Mouse (Mus musculus) liver, embryonic 16.5 days (tissue): ENCODE results near the gene Col4a1. TPM values are rescaled to one million over a fixed set of nuclear protein-coding genes. Genes with fewer than 3 reads are reported as not detected.
A peak's percentile ranks its signal among the peaks of the same experiment; 100 is the strongest.

ENCODE experiments used
- ATAC-seq: fragments of 200-750 bp; cut with Nextera tagmentation; 2 replicates; pipeline ENCODE4 v1.8.0; 2017; ENCODE audit warnings: low read depth, mild to moderate bottlenecking, moderate number of reproducible peaks, moderate library complexity
- H3K27ac ChIP-seq: fragments of 300-500 bp; sonication (generic); 2 replicates; pipeline ENCODE4 v1.5.1; 2014; ENCODE audit warnings: mild to moderate bottlenecking, low read length
- H3K27me3 ChIP-seq: fragments of 300-500 bp; sonication (generic); 2 replicates; pipeline ENCODE4 v1.6.1; 2014; ENCODE audit warnings: low read depth, low read length, mixed read lengths; ENCODE audit not compliant: control insufficient read depth, insufficient read depth
- H3K36me3 ChIP-seq: fragments of 300-500 bp; sonication (generic); 2 replicates; pipeline ENCODE4 v1.6.1; 2014; ENCODE audit warnings: mild to moderate bottlenecking; ENCODE audit not compliant: control insufficient read depth, insufficient read depth
- H3K4me1 ChIP-seq: fragments of 300-500 bp; sonication (generic); 2 replicates; pipeline ENCODE4 v1.6.1; 2014; ENCODE audit warnings: low read depth, low read length, mixed read lengths; ENCODE audit not compliant: control insufficient read depth
- H3K4me2 ChIP-seq: fragments of 300-500 bp; sonication (generic); 2 replicates; pipeline ENCODE4 v1.6.1; 2014; ENCODE audit warnings: low read depth, low read length, mixed read lengths
- H3K4me3 ChIP-seq: fragments of 300-500 bp; sonication (generic); 2 replicates; pipeline ENCODE4 v1.5.1; 2014; ENCODE audit warnings: low read depth, mild to moderate bottlenecking, low read length
- H3K9ac ChIP-seq: fragments of 300-500 bp; sonication (generic); 2 replicates; pipeline ENCODE4 v1.6.1; 2014; ENCODE audit warnings: low read depth, low read length
- H3K9me3 ChIP-seq: fragments of 300-500 bp; sonication (generic); replicated peaks from 2 replicates; pipeline ENCODE4 v1.6.1; 2016; ENCODE audit warnings: low read length; ENCODE audit not compliant: control insufficient read depth
- whole genome bisulfite sequencing: fragments of 180-500 bp; shearing (Covaris S2); extraction: QIAGEN DNeasy Blood & Tissue Kit; methylation state at CpG from one replicate; pipeline ENCODE4 v1.1.7; 2014; ENCODE audit not compliant: insufficient replicate concordance; 5-methylcytosine and 5-hydroxymethylcytosine counted together
- polyA plus RNA-seq: library from polyadenylated mRNA; unstranded; fragments of >200 nt; fragmentation: Nextera tagmentation; extraction: Ambion mirVana; gene quantifications from 2 replicates; pipeline ENCODE4 v1.2.1, GENCODE M21; 2015

The Col4a1 gene
- polyA plus RNA-seq, 1 experiment from 2014 or later: 25.7 TPM

DNA sequence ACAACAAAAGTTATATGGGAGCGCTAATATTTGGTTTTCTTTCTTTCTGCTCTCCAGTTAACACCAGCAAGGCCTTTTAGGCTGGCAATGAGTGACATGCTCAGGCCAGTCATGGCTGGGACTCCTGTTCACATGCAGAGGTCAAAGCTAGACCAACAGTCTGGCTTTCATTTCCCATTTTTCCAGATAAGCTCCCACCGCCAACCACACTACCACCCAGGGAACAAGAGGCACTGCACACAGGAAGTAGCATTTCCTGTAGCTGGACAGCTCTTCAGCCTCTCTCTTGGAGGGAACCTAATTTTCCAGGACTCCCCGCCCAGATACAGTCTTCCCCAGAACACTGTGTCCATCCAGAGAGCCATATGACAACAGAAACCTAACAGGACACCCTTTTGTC lies 132.8 kb downstream of the Col4a1 start:
- H3K9ac ChIP-seq: no peak overlapping the region
- no peak overlapping the region for H3K4me2 ChIP-seq
- 33% methylated on average over 3 of the region's 3 CpGs for WGBS
- no peak overlapping the region for H3K27ac ChIP-seq
- no peaks in the 10 kb centered on the region for H3K27me3 ChIP-seq
- ATAC-seq: no peak
- H3K9me3 ChIP-seq: no peaks in the 10 kb centered on the region
- H3K36me3 ChIP-seq: no peaks in the 10 kb centered on the region
- no peaks in the 10 kb centered on the region for H3K4me1 ChIP-seq
- no peak overlapping the region for H3K4me3 ChIP-seq

DNA sequence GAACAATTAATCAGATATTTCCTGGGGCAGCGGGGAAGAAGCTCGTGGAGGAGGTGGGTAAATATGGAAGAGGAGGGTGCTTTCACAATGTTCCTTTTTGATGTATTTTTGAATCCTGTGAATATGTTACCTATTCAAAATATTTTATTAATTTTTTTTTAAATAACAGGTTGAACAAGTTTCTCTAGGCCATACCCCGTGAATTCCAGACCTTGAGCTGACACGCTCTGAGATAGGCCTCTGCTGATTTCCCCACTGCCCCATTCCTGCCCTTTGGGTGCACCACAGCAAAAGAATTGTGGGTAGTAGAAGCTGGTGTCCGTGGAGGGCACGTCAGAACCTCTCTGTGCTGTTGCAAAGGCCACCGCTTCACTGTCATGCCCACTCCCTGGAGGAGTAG lies 136.2 kb downstream of the Col4a1 start:
- 62% methylated on average over 7 of the region's 7 CpGs for WGBS
- no peaks in the 10 kb centered on the region for H3K4me1 ChIP-seq
- H3K36me3 ChIP-seq: no peaks in the 10 kb centered on the region
- H3K4me3 ChIP-seq: no peak overlapping the region
- ATAC-seq: no peak
- H3K27me3 ChIP-seq: no peaks in the 10 kb centered on the region
- H3K4me2 ChIP-seq: no peak overlapping the region
- no peaks in the 10 kb centered on the region for H3K9me3 ChIP-seq
- H3K27ac ChIP-seq: no peak overlapping the region
- no peak overlapping the region for H3K9ac ChIP-seq

DNA sequence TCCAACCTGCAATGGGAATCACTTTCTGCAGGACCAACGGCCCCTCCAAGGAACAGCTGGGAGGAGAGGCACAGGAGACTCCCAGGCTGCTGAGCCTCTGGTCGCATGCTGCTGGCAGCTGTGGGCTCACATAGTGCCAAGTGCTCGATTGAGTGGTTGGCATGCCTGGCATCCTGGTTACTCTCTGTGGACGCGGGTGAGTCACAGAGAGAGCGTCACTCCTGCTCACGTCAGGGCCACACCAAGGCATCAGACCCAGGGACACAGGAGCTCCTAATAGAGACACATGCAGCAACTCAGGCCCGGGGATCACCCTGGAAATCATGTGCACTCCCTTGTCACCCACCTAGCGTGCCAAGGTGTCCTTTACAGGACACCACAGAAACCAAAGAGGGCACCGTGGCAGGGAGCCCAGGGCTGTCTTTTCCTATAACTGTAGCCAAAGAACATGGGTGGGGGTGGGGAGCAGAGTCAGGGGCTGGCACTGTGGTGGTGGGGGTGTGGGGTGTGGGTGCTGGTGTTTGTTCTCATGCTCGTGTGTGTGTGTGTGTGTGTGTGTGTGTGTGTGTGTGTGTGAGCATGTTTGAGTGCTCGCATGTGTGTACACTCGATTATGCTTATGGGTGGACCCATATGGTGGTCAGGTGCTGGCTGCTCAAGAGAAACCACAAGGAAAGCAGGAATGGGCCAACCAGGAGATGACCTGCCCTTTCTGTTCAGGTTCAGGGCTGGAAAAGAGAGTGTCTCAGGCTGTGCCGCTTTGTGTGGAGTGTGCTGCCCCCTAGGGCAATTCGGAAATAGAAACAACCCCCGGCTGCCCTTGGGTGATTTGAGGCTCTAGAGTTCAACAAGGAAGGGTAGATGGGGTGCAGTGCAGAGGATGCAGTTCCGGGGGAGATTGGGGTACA lies 139.1 kb downstream of the Col4a1 start:
- H3K4me3 ChIP-seq: no peak overlapping the region
- ATAC-seq: peak; percentile 30; the same call in 1 of the 2 replicates

DNA sequence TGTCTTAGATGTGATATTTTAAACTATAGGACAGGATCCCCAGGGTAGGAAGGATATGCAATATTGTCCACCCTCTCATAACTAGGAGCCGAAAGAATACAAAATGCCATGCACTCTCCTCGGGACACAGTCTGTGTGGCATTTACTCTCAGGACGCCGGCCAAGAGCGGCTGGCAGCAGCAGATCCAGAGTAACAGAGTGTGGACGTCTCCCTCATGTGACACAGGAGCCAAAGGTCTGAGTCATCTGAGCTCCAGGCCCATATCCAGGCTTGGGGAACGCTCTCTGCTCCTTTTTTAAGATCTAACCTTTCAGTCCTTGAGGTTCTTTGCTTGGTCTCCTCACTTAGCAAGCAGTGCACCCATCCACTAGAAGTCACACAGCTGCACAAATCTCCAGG lies 141.1 kb downstream of the Col4a1 start:
- no peaks in the 10 kb centered on the region for H3K36me3 ChIP-seq
- no peak for ATAC-seq
- no peak overlapping the region for H3K4me2 ChIP-seq
- 55% methylated on average over 7 of the region's 7 CpGs for WGBS
- H3K4me3 ChIP-seq: no peak overlapping the region
- H3K27ac ChIP-seq: no peak overlapping the region
- H3K9ac ChIP-seq: no peak overlapping the region
- no peaks in the 10 kb centered on the region for H3K4me1 ChIP-seq
- H3K27me3 ChIP-seq: no peaks in the 10 kb centered on the region
- H3K9me3 ChIP-seq: no peaks in the 10 kb centered on the region

More for the DNA sequence above, 139.1 kb downstream of the Col4a1 start:
- Histone ChIP-seq H3K9me3 (no peaks in the 10 kb centered on the region), H3K36me3 (no peaks in the 10 kb centered on the region), H3K4me2 (no peak overlapping the region), H3K27me3 (no peaks in the 10 kb centered on the region), H3K27ac (no peak overlapping the region), H3K4me1 (no peaks in the 10 kb centered on the region), H3K9ac (no peak overlapping the region)
- 50% methylated on average over 17 of the region's 17 CpGs for WGBS

DNA sequence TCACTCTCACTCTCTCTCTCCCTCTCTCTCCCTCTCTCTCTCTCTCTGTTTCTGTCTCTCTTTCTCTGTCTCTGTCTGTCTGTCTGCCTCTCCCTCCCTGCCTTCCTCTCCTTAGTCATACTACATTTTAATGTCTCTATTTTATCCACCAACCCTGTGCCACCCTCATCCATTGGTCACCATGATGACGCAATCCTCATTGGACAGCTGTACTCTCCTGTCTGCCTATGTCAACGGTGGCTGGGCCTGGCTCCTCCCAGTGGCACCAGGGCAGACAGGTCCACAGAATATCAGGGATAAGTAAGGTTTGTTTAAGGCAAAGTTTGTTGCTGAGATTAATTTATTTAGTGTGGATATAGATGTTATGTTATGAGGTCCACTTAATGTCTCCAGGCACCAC lies 143.2 kb downstream of the Col4a1 start:
- 51% methylated on average over 2 of the region's 2 CpGs for WGBS
- Histone ChIP-seq H3K27ac (no peak overlapping the region), H3K4me3 (no peak overlapping the region), H3K27me3 (no peaks in the 10 kb centered on the region), H3K9me3 (no peaks in the 10 kb centered on the region), H3K9ac (no peak overlapping the region), H3K4me2 (no peak overlapping the region), H3K4me1 (no peaks in the 10 kb centered on the region), H3K36me3 (no peaks in the 10 kb centered on the region)
- peak; percentile 37; the same call in 1 of the 2 replicates for ATAC-seq

DNA sequence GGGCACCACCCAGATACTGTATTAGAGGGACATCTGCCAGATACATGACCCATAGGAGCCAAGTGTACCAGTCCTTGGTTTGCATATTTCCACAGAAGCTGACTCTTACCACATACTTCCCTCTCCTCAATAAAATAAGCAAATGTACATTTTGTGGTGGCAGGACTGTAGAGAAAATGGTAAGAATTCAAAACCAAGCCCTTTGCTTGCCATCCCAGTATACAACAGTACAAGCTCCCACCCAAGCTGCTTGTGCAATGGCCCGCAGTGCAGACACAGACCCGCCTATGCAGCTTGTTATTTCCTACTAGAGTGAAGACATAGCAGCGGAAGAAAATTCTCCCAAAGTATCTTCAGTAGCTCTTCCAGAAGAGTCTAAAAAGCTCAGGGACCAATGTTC lies 143.8 kb downstream of the Col4a1 start:
- H3K36me3 ChIP-seq: no peaks in the 10 kb centered on the region
- no peaks in the 10 kb centered on the region for H3K9me3 ChIP-seq
- ATAC-seq: no peak
- H3K4me3 ChIP-seq: no peak overlapping the region
- WGBS: 47% methylated on average over 3 of the region's 3 CpGs
- H3K4me1 ChIP-seq: no peaks in the 10 kb centered on the region
- no peak overlapping the region for H3K9ac ChIP-seq
- H3K27ac ChIP-seq: no peak overlapping the region
- H3K27me3 ChIP-seq: no peaks in the 10 kb centered on the region
- no peak overlapping the region for H3K4me2 ChIP-seq

DNA sequence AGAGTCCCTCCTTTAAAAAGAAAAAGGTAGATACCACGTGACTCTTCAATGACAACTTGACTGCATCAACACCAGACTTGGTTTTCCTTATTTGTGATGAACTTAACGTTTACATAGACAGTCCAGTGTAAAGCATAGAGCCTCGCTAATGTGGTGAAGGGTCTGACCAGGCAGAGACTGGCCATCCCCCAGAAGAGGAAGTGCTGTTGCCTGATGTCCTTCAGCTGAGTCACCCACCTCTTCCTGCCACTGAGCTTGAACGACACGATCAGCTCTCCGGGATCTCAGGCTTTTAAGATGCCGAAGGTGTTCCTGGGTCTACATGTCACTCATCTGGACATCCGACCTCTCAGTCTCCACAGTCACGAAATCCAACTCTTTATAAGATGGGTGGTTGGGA lies 144.7 kb downstream of the Col4a1 start:
- Histone ChIP-seq H3K9ac (no peak overlapping the region), H3K9me3 (no peaks in the 10 kb centered on the region), H3K27ac (no peak overlapping the region), H3K4me3 (no peak overlapping the region), H3K36me3 (no peaks in the 10 kb centered on the region), H3K4me2 (no peak overlapping the region), H3K27me3 (no peaks in the 10 kb centered on the region), H3K4me1 (no peaks in the 10 kb centered on the region)
- WGBS: 21% methylated on average over 9 of the region's 9 CpGs
- ATAC-seq: no peak

DNA sequence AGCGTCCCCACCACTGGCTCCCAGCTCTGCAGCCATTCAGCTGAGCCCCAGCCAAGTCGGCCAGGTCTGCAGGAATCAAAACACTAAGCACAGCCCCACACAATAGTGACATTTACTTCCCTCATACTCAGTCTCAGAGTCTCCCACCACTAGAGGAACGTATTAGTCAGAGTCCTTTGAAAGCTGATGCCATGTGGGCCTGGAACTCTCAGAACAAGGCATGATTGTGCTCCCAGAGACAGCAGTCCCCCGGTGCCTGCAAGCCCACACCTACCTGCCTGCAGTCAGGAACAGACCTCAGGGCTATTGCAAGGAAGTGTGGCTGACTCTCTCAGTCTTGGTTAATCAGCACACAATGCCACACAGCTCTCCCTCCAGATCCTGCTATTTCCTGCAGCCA lies 147.0 kb downstream of the Col4a1 start:
- no peak overlapping the region for H3K4me3 ChIP-seq
- no peaks in the 10 kb centered on the region for H3K9me3 ChIP-seq
- no peaks in the 10 kb centered on the region for H3K27me3 ChIP-seq
- no peak for ATAC-seq
- WGBS: 24% methylated on average over 4 of the region's 4 CpGs
- H3K4me1 ChIP-seq: no peaks in the 10 kb centered on the region
- H3K36me3 ChIP-seq: no peaks in the 10 kb centered on the region
- no peak overlapping the region for H3K27ac ChIP-seq
- H3K9ac ChIP-seq: no peak overlapping the region
- H3K4me2 ChIP-seq: no peak overlapping the region

DNA sequence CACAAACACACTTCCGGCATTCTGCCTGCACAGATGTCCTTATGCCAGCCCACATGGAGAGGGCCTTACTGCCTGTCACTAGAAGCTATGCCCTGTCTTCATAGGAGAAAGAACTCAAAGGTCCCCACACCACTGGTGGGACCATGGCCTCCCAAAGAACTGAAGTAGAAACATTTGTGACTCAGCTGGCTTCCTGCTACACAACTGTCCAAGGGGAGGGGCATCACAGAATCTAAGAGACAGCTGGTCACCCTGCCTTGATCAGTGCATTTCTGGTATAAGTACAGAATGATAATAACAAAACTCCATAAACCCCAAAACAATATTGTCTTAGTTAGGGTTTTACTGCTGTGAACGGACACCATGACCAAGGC lies 156.3 kb downstream of the Col4a1 start:
- Histone ChIP-seq H3K27ac (no peak overlapping the region), H3K36me3 (no peaks in the 10 kb centered on the region), H3K27me3 (no peaks in the 10 kb centered on the region), H3K4me3 (no peak overlapping the region), H3K9ac (no peak overlapping the region), H3K9me3 (no peaks in the 10 kb centered on the region), H3K4me2 (no peak overlapping the region), H3K4me1 (no peaks in the 10 kb centered on the region)
- 70% methylated on average over 2 of the region's 2 CpGs for WGBS
- no peak for ATAC-seq
